Mouse (Mus musculus) midbrain, postnatal 0 days (tissue): Measurements from ENCODE around the gene Mef2a. TPM values are rescaled to one million over a fixed set of nuclear protein-coding genes. Genes with fewer than 3 reads are reported as not detected.
A peak's percentile ranks its signal among the peaks of the same experiment; 100 is the strongest.

Experiments used
- ATAC-seq: fragments of 200-750 bp; cut with Nextera tagmentation; 2 replicates; pipeline ENCODE4 v1.8.0; 2017; ENCODE audit warnings: moderate number of reproducible peaks, mild to moderate bottlenecking, moderate TSS enrichment, moderate library complexity; ENCODE audit not compliant: low FRiP score
- DNase-seq: peaks from one replicate; pipeline ENCODE4 v3.0.0-alpha.2; 2015; ENCODE audit warnings: low spot score
- H3K27ac ChIP-seq: fragments of 300-500 bp; sonication (generic); 2 replicates; pipeline ENCODE4 v1.5.1; 2014; ENCODE audit warnings: low read depth, mild to moderate bottlenecking, low read length, mixed read lengths
- H3K27me3 ChIP-seq: fragments of 300-500 bp; sonication (generic); 2 replicates; pipeline ENCODE4 v1.6.1; 2014; ENCODE audit warnings: low read length, control low read depth, mixed read lengths; ENCODE audit not compliant: insufficient read depth
- H3K36me3 ChIP-seq: fragments of 300-500 bp; sonication (generic); 2 replicates; pipeline ENCODE4 v1.6.1; 2014; ENCODE audit warnings: low read length, control low read depth, mixed read lengths; ENCODE audit not compliant: insufficient read depth
- H3K4me1 ChIP-seq: fragments of 300-500 bp; sonication (generic); 2 replicates; pipeline ENCODE4 v1.6.1; 2014; ENCODE audit warnings: mild to moderate bottlenecking, control low read depth, antibody characterized with exemption, low read length, mixed read lengths; ENCODE audit not compliant: insufficient read depth
- H3K4me2 ChIP-seq: fragments of 300-500 bp; sonication (generic); 2 replicates; pipeline ENCODE4 v1.6.1; 2014; ENCODE audit warnings: low read depth, mild to moderate bottlenecking, low read length, mixed read lengths; ENCODE audit not compliant: poor library complexity, severe bottlenecking
- H3K4me3 ChIP-seq: fragments of 300-500 bp; sonication (generic); 2 replicates; pipeline ENCODE4 v1.5.1; 2014; ENCODE audit warnings: low read depth, mild to moderate bottlenecking, low read length, moderate library complexity
- H3K9ac ChIP-seq: fragments of 300-500 bp; sonication (generic); replicated peaks from 2 replicates; pipeline ENCODE4 v1.6.1; 2014; ENCODE audit warnings: mild to moderate bottlenecking, low read length, moderate library complexity, mixed read lengths; ENCODE audit not compliant: poor library complexity, severe bottlenecking
- H3K9me3 ChIP-seq: fragments of 300-500 bp; sonication (generic); 2 replicates; pipeline ENCODE4 v1.6.1; 2016; ENCODE audit warnings: low read length, control low read depth
- CTCF ChIP-seq: IDR thresholded peaks from 2 replicates; pipeline ENCODE4 v1.5.1; 2016; ENCODE audit warnings: antibody characterized with exemption, mild to moderate bottlenecking
- WGBS: fragments of 180-500 bp; shearing (Covaris S2); extraction: QIAGEN DNeasy Blood & Tissue Kit; methylation state at CpG from one replicate; pipeline ENCODE4 v1.1.7; 2014; 5-methylcytosine and 5-hydroxymethylcytosine counted together
- polyA plus RNA-seq: library from polyadenylated mRNA; unstranded; fragments of >200 nt; fragmentation: Nextera tagmentation; extraction: Ambion mirVana; gene quantifications from 2 replicates; pipeline ENCODE4 v1.2.1, GENCODE M21; 2015
- total RNA-seq: library from RNA; depleted of rRNA; stranded (reverse); fragments of >200 nt; gene quantifications from 2 replicates; pipeline ENCODE4 v1.2.3, GENCODE M21; 2014; rRNA removed

Mef2a gene
- total and polyA plus RNA-seq, 2 experiments from 2014 or later, result 40.4 to 62.4 TPM

GRCm38 (mm10) chr7:67199412-67199811, 173.2 kb downstream of the Mef2a start:
- no peak for ATAC-seq
- WGBS, result 17% methylated on average over 10 of the region's 10 CpGs
- H3K27me3 ChIP-seq, result no peaks in the 10 kb centered on the region

DNA sequence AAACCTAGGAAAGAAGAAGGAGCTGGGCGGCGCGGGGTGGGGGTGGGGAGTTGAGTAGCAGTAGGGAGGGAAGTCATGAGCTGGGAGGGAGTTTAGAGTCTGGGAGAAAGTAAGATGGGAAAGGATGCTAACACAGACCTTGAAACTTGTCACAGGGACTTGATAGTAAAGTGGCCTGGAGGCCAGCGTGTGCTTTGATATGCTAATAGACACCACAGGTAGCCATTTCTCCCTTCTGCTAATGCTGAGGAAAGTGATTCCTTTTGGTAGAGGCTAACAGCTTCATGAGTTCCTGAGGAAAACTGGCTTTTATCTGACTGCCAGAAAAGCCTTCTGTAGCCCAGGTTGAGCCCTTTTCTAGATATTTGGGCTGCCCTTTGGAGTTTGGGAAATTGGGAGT, 188.9 kb downstream of the Mef2a start:
- H3K27ac ChIP-seq, result no peak overlapping the region
- no peak overlapping the region for H3K4me3 ChIP-seq
- DNase-seq (no peak), ATAC-seq (no peak)
- no peak overlapping the region for H3K9ac ChIP-seq
- H3K36me3 ChIP-seq, result no peaks in the 10 kb centered on the region
- H3K9me3 ChIP-seq, result no peaks in the 10 kb centered on the region
- no peak overlapping the region for H3K4me2 ChIP-seq
- no peaks in the 10 kb centered on the region for H3K4me1 ChIP-seq
- TF ChIP-seq CTCF, result no peak
- H3K27me3 ChIP-seq, result no peaks in the 10 kb centered on the region
- 12% methylated on average over 4 of the region's 4 CpGs for WGBS

More at GRCm38 (mm10) chr7:67199412-67199811, 173.2 kb downstream of the Mef2a start:
- Histone ChIP-seq H3K4me1 (no peaks in the 10 kb centered on the region), H3K36me3 (no peaks in the 10 kb centered on the region), H3K4me2 (no peak overlapping the region), H3K27ac (no peak overlapping the region), H3K4me3 (no peak overlapping the region), H3K9me3 (no peaks in the 10 kb centered on the region), H3K9ac (no peak overlapping the region)
- peak; percentile 86 for TF ChIP-seq CTCF
- peak; percentile 66 for DNase-seq

Other genes starting within 250 kb of the Mef2a start
- gene Lysmd4, start 150.3 kb downstream of the Mef2a start, total RNA-seq, result 33.2 and 45.4 TPM in 2 replicates
- 40.5 and 42.2 TPM in 2 replicates for gene Lysmd4, start 150.3 kb downstream of the Mef2a start, polyA plus RNA-seq